Mouse (Mus musculus) heart, postnatal 0 days (tissue): ENCODE data around the gene Mfrp. TPM values are rescaled to one million over a fixed set of nuclear protein-coding genes. Genes with fewer than 3 reads are reported as not detected.

ENCODE experiments used
- ATAC-seq: fragments of 200-750 bp; cut with Nextera tagmentation; 2 replicates; pipeline ENCODE4 v1.8.0; 2017; ENCODE audit warnings: low read depth, moderate number of reproducible peaks, moderate library complexity; ENCODE audit not compliant: insufficient read depth
- DNase-seq: peaks from one replicate; pipeline ENCODE4 v3.0.0-alpha.2; 2016; ENCODE audit warnings: low spot score
- H3K27ac ChIP-seq: fragments of 300-500 bp; sonication (generic); 2 replicates; pipeline ENCODE4 v1.5.1; 2014; ENCODE audit warnings: low read depth, mild to moderate bottlenecking
- H3K27me3 ChIP-seq: fragments of 300-500 bp; sonication (generic); 2 replicates; pipeline ENCODE4 v1.6.1; 2014; ENCODE audit warnings: low read length, mixed read lengths; ENCODE audit not compliant: control insufficient read depth, insufficient read depth
- H3K36me3 ChIP-seq: fragments of 300-500 bp; sonication (generic); replicated peaks from 2 replicates; pipeline ENCODE4 v1.6.1; 2014; ENCODE audit warnings: low read length, mixed read lengths; ENCODE audit not compliant: control insufficient read depth, insufficient read depth
- H3K4me1 ChIP-seq: fragments of 300-500 bp; sonication (generic); 2 replicates; pipeline ENCODE4 v1.6.1; 2014; ENCODE audit warnings: antibody characterized with exemption; ENCODE audit not compliant: control insufficient read depth, insufficient read depth
- H3K4me2 ChIP-seq: fragments of 300-500 bp; sonication (generic); 2 replicates; pipeline ENCODE4 v1.6.1; 2014; ENCODE audit warnings: low read depth, mild to moderate bottlenecking, low read length, moderate library complexity
- H3K4me3 ChIP-seq: fragments of 300-500 bp; sonication (generic); 2 replicates; pipeline ENCODE4 v1.5.1; 2014; ENCODE audit warnings: low read depth, low read length
- H3K9ac ChIP-seq: fragments of 300-500 bp; sonication (generic); replicated peaks from 2 replicates; pipeline ENCODE4 v1.6.1; 2014; ENCODE audit warnings: low read depth, low read length, mixed read lengths
- H3K9me3 ChIP-seq: fragments of 300-500 bp; sonication (generic); replicated peaks from 2 replicates; pipeline ENCODE4 v1.6.1; 2016; ENCODE audit warnings: low read length; ENCODE audit not compliant: control insufficient read depth
- CTCF ChIP-seq: IDR thresholded peaks from 2 replicates; pipeline ENCODE4 v1.5.1; 2016; ENCODE audit warnings: antibody characterized with exemption, control low read depth, low read depth
- EP300 ChIP-seq: IDR thresholded peaks from 2 replicates; pipeline ENCODE4 v1.6.1; 2016; ENCODE audit warnings: antibody characterized with exemption, low read depth
- WGBS: fragments of 180-500 bp; shearing (Covaris S2); extraction: QIAGEN DNeasy Blood & Tissue Kit; methylation state at CpG from one replicate; pipeline ENCODE4 v1.1.7; 2014; 5-methylcytosine and 5-hydroxymethylcytosine counted together
- polyA plus RNA-seq: library from polyadenylated mRNA; unstranded; fragments of >200 nt; fragmentation: Nextera tagmentation; extraction: Ambion mirVana; gene quantifications from 2 replicates; pipeline ENCODE4 v1.2.1, GENCODE M21; 2015
- total RNA-seq: library from RNA; depleted of rRNA; stranded (reverse); fragments of >200 nt; gene quantifications from 2 replicates; pipeline ENCODE4 v1.2.3, GENCODE M21; 2014; ENCODE audit warnings: low replicate concordance

Mfrp gene
- total and polyA plus RNA-seq, 2 experiments from 2014 or later: not detected

DNA sequence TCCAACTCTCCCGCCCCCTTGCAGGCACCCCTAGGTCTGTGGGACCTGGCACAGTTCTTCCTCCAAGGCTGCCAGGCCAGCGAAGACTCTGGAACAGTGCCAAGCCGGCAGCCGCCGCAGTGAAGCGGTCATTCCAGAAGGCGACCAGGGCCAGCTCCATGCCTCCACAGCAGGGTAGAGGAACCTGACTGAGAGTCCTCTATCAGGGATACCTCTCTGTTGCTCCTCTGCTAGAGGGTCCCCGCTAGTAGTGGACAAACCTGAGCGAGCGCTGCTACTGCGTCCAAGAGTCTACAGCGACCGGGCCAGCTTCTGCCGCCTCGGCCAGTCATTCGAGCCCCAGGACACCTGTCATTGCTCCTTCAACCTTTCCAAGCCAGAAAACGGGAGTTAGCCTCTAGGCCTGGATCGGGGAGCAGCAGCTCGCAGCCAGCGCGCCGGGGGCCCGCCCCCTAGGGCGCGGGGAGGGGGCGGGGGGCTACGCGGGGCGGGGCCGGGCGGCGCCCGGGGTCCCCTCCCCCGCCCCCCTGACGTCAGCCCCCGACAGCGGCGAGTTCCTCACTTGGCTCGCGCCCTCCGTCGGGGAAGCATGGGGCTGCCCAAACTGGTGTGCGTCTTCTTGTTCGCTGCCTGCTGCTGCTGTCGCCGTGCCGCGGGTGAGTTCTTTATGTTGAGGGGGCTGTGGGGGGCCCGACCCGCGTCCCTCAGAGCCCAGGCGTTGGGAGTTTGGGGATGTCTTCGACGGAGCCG is 32.7 kb downstream of the Mfrp start, which contains the start of gene Mcam:
Gene Mcam (plus strand): TSS at position 369 of the 750 bp plus-strand sequence.
- H3K4me3 ChIP-seq: peak within 1 kb of the TSS; percentile 76
- ATAC-seq (peak; percentile 36), DNase-seq (peak; percentile 58)
- H3K27me3 ChIP-seq: no peaks in the 10 kb centered on the region
- H3K4me1 ChIP-seq: peaks cover 39% of the 10 kb centered on the region
- H3K27ac ChIP-seq: peak within 1 kb of the TSS; percentile 97
- TF ChIP-seq CTCF (no peak), EP300 (0 out of 2 replicates have a peak, but pooled peaks have one; percentile 16)
- peaks cover 27% of the 10 kb centered on the region for H3K36me3 ChIP-seq
- under 1% methylated on average over 43 of the region's 55 CpGs for WGBS
- peak within 1 kb of the TSS; percentile 87 for H3K9ac ChIP-seq
- no peaks in the 10 kb centered on the region for H3K9me3 ChIP-seq
- peak within 1 kb of the TSS; percentile 91 for H3K4me2 ChIP-seq

DNA sequence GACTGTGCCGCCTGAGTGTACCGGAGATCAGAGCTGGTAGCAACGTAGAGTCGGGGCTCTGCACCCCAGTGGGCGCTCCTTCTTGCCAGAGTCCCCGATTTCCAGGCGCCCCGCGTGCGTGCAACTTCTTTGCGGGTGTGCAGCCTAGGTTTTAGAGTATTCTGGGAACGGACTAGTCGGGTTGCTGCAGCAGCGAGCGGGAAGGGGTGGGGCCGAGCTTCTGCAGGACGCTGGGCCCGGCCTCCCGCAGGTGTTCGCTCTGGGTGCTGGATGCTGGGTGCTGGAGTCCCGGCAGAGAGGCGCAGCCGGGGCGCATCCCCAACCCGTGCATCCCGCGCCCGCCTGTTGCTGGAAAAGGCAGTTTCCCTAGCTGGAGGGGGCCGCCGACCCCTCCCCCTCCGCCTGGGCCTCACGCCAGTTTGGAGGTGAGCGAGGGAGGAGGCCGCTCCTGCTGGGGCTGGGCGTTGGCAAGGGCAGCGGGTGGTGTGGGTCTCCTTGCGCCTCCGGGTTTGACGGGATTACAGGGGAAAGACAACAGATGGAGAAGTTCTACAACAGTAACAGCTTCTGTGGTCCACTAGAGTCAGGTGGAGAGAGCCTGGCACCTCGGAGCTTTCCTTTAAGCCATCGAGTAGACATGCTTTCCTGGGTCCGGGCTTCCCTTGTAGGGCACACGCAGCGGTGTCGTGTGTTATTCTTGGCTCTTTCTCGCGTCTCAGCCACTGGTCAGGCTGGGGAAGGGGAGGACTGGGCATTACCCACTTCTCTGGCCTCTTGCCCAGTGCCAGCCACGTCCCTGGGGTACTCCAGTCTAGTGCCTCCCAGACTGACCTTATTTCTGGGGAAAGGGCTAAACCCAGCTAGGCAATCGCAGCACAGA is 33.6 kb downstream of the Mfrp start:
- peaks cover 31% of the 10 kb centered on the region for H3K4me1 ChIP-seq
- peak; percentile 43 for DNase-seq
- peak overlapping the region; percentile 87 for H3K9ac ChIP-seq
- under 1% methylated on average over 46 of the region's 49 CpGs for WGBS
- H3K9me3 ChIP-seq: no peaks in the 10 kb centered on the region
- H3K27me3 ChIP-seq: no peaks in the 10 kb centered on the region
- no peak for TF ChIP-seq CTCF
- peak; percentile 17; the same call in 1 of the 2 replicates for TF ChIP-seq EP300
- H3K4me3 ChIP-seq: peak overlapping the region; percentile 76
- H3K27ac ChIP-seq: peak overlapping the region; percentile 97
- H3K36me3 ChIP-seq: peaks cover 35% of the 10 kb centered on the region
- peak; percentile 10; the same call in 1 of the 2 replicates for ATAC-seq
- H3K4me2 ChIP-seq: peak overlapping the region; percentile 91

DNA sequence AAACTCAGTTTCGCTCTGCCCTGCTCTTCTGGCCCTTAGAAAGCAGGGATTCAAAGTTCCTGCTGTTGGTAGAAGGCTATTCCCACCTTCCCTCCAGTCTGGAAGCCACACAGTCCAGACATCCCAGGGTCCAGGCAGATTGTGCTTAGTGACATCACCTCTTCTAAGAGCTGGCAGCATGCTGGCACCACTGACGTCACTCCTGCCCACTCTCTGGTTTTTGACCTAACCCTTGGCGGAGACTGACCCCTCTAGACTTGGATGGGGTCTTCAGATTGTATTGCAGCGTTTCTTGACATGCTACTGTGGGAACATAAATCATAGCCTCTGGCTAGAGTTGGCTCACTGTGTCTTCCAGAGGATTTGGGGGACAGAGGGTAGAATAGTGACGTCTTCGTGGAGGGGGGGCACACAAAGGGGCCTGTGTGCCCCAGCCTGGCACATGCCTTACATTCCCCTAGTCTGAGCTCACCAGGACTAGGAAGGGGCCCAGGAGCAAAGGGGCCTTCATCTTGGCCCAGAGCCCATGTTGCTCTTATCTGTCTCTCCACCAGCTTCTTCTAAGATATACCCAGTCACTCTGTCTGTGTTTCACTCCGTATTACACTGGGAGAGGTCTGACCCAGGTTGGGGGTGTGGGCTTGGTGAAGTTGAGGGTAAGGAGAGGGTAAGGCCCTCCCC is 34.3 kb downstream of the Mfrp start:
- H3K4me3 ChIP-seq: peak overlapping the region; percentile 76
- peak overlapping the region; percentile 97 for H3K27ac ChIP-seq
- H3K27me3 ChIP-seq: no peaks in the 10 kb centered on the region
- no peaks in the 10 kb centered on the region for H3K9me3 ChIP-seq
- peaks cover 43% of the 10 kb centered on the region for H3K36me3 ChIP-seq
- peak; percentile 22; the same call in 1 of the 2 replicates for TF ChIP-seq EP300
- no peak for TF ChIP-seq CTCF
- DNase-seq (peak; percentile 37), ATAC-seq (peak; percentile 24)
- peak overlapping the region; percentile 91 for H3K4me2 ChIP-seq
- WGBS: 12% methylated on average over 7 of the region's 7 CpGs
- peak overlapping the region; percentile 87 for H3K9ac ChIP-seq
- peaks cover 23% of the 10 kb centered on the region for H3K4me1 ChIP-seq

DNA sequence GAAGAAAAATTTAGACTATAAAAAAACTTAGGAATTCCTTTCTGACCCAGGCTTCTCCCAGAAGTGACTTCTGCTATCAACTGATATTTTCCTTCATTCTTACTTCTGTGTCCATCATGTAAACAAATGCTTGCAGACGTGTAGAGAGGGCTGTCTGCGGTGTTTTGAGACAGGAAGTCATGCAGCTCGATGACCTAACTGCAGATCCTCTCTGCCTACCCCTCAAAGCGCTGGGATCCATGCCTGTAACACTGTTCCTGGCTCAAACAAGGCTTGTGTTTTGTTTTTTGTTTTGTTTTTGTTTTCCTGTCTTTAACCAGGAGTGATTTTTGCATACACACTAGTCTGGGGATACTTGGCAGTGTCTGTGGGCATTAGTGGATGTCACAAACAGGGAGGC is 36.3 kb downstream of the Mfrp start:
- Histone ChIP-seq H3K4me3 (no peak overlapping the region), H3K27me3 (no peaks in the 10 kb centered on the region), H3K4me2 (no peak overlapping the region), H3K4me1 (peaks cover 21% of the 10 kb centered on the region), H3K9me3 (no peaks in the 10 kb centered on the region), H3K27ac (no peak overlapping the region), H3K9ac (no peak overlapping the region), H3K36me3 (peaks cover 60% of the 10 kb centered on the region)
- ATAC-seq (no peak), DNase-seq (no peak)
- WGBS: 54% methylated on average over 4 of the region's 4 CpGs
- TF ChIP-seq CTCF (no peak), EP300 (no peak)

DNA sequence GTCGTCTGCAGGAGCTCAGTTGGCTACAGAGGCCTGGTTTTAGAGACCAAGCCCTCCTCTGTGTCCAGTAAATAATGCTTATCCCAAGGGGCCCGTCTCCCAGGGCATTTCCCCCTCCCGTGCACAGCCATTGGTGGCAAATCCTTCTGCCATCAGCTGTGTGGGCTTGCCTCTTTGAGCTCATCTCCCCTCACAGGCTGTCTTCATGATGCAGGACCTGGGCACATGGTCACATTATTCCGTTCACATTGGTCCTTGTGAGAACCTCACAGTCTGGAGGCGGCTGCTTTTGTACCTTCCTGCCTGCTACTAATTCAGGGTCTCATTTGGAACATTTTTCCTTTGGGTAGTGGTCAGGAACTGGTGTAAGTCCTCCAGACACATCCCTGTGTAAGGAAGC is 40.4 kb downstream of the Mfrp start:
- DNase-seq: no peak
- 0 out of 2 replicates have a peak, but pooled peaks cover under 1% of the 10 kb centered on the region for H3K4me1 ChIP-seq
- TF ChIP-seq EP300 (no peak), CTCF (no peak)
- H3K4me3 ChIP-seq: no peak overlapping the region
- WGBS: 55% methylated on average over 5 of the region's 5 CpGs
- H3K9me3 ChIP-seq: no peaks in the 10 kb centered on the region
- no peak overlapping the region for H3K27ac ChIP-seq
- no peak overlapping the region for H3K9ac ChIP-seq
- ATAC-seq: no peak
- H3K36me3 ChIP-seq: peaks cover 76% of the 10 kb centered on the region
- no peak overlapping the region for H3K4me2 ChIP-seq
- no peaks in the 10 kb centered on the region for H3K27me3 ChIP-seq
